Mouse (Mus musculus) embryonic facial prominence, embryonic 10.5 days (tissue): ENCODE measurements around the gene Gm45521. TPM values are rescaled to one million over a fixed set of nuclear protein-coding genes. Genes with fewer than 3 reads are reported as not detected.
"Not testable (repeated sequence)": the region's sequence is repeated elsewhere in the genome, so short reads cannot be mapped to it uniquely, and the experiment has no call there.

Experiments used
- DNase-seq: peaks from one replicate; pipeline ENCODE4 v3.0.0-alpha.2; 2017; ENCODE audit warnings: low spot score
- H3K27ac ChIP-seq: fragments of 300-500 bp; sonication (generic); replicated peaks from 2 replicates; pipeline ENCODE4 v1.5.1; 2016; ENCODE audit warnings: mild to moderate bottlenecking
- H3K27me3 ChIP-seq: fragments of 300-500 bp; sonication (generic); replicated peaks from 2 replicates; pipeline ENCODE4 v1.6.1; 2016; ENCODE audit warnings: low read depth, mild to moderate bottlenecking; ENCODE audit not compliant: poor library complexity, severe bottlenecking
- H3K36me3 ChIP-seq: fragments of 300-500 bp; sonication (generic); replicated peaks from 2 replicates; pipeline ENCODE4 v1.6.1; 2016; ENCODE audit warnings: mild to moderate bottlenecking, moderate library complexity
- H3K4me1 ChIP-seq: fragments of 300-500 bp; sonication (generic); 2 replicates; pipeline ENCODE4 v1.6.1; 2016
- H3K4me3 ChIP-seq: fragments of 300-500 bp; sonication (generic); 2 replicates; pipeline ENCODE4 v1.5.1; 2016; ENCODE audit warnings: mild to moderate bottlenecking, moderate library complexity
- H3K9me3 ChIP-seq: fragments of 300-500 bp; sonication (generic); 2 replicates; pipeline ENCODE4 v1.6.1; 2016; ENCODE audit warnings: mild to moderate bottlenecking
- WGBS: fragments of 180-500 bp; shearing (Covaris S2); methylation state at CpG from one replicate; pipeline ENCODE4 v1.1.7; 2016; 5-methylcytosine and 5-hydroxymethylcytosine counted together
- polyA plus RNA-seq: library from polyadenylated mRNA; unstranded; fragments of >200 nt; fragmentation: Nextera tagmentation; extraction: Ambion mirVana; gene quantifications from 2 replicates; pipeline ENCODE4 v1.2.1, GENCODE M21; 2016

Gene Gm45521
- polyA plus RNA-seq, 1 experiment from 2014 or later: not detected

DNA sequence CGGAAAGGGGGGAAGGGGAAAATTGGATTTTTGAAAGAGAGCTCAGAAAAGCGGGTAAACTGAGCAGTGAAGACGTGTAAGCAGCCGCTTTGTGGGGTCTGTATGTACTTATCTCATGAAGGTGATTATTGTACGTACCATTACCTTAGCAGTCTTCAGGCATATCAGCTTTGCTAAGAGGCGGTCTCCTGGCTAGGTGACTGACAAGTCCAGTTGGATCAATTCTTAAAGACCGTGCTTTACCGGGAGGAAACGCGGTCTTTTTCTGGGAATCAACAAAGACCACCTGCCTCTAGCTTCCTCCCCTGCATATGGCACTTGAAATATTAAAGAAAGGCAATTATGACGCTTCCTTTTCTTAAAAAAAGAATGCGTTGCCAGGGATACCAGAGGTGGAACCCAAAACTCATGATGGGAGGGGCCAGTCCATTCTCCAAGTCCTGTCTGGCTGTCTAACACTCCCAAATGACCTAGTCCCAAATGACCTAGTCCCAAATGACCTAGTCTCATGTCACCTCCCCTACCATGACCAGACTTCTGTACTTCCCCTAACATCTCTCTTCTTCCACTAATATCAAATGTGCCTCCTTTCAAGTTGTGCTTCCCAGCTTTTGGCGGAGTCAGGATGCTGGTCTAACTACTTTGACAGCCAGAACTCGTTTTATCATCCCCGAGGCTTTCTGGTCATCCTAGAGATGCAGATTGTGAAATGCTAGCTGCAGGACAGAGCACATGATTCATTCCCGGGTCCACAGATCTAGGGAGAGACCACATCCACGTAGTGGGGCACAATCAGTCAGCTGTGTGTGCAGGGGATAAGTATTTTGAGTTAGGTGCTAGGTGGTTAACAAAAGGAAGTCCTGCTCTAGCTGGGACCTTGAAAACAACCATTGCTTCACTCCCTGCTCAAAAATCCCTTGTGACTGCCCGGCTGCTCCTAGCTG lies 46.9 kb downstream of the Gm45521 start:
- Histone ChIP-seq H3K27ac (no peak overlapping the region), H3K4me3 (peak overlapping the region; percentile 71), H3K4me1 (peaks cover 31% of the 10 kb centered on the region), H3K27me3 (peaks cover 48% of the 10 kb centered on the region), H3K36me3 (no peaks in the 10 kb centered on the region), H3K9me3 (no peaks in the 10 kb centered on the region)
- no peak for DNase-seq
- 52% methylated on average over 18 of the region's 18 CpGs for WGBS

- H3K4me3 ChIP-seq, H3K27ac ChIP-seq, H3K36me3 ChIP-seq, H3K9me3 ChIP-seq, DNase-seq: not testable (repeated sequence)
- peaks cover 28% of the 10 kb centered on the region for H3K4me1 ChIP-seq
- WGBS: 62% methylated on average over 3 of the region's 3 CpGs
- peaks cover 27% of the 10 kb centered on the region for H3K27me3 ChIP-seq
Observed at GRCm38 (mm10) chr14:8006061-8006460, 49.0 kb downstream of the Gm45521 start.

- Histone ChIP-seq H3K4me1 (peaks cover 23% of the 10 kb centered on the region), H3K9me3 (no peaks in the 10 kb centered on the region), H3K27me3 (peaks cover 17% of the 10 kb centered on the region), H3K27ac (no peak overlapping the region), H3K4me3 (no peak overlapping the region), H3K36me3 (no peaks in the 10 kb centered on the region)
- no peak for DNase-seq
Observed at GRCm38 (mm10) chr14:8007084-8007483, 50.0 kb downstream of the Gm45521 start.

DNA sequence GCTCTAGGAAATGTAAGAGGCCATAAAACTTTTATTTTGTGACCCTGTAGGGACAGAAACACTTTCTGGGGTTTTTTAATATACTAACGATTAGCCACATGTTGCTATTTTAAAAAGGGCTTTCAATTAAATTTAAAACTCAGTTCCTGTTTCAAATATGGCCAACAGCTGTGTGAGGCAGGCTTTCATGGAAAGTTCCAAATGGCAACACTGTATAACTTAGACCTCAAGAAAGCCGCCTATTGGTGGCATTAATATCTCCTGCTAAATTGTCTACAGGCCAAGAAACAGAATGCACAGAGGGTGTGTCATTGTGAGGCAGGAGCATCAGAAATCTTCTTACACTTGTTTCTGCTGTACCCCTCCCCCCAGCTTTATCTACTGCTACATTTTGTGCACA lies 50.4 kb downstream of the Gm45521 start:
- H3K36me3 ChIP-seq: no peaks in the 10 kb centered on the region
- H3K27ac ChIP-seq: no peak overlapping the region
- no peak overlapping the region for H3K4me3 ChIP-seq
- DNase-seq: no peak
- H3K9me3 ChIP-seq: no peaks in the 10 kb centered on the region
- H3K4me1 ChIP-seq: peaks cover 27% of the 10 kb centered on the region
- 89% methylated on average over 2 of the region's 2 CpGs for WGBS
- H3K27me3 ChIP-seq: peaks cover 13% of the 10 kb centered on the region

DNA sequence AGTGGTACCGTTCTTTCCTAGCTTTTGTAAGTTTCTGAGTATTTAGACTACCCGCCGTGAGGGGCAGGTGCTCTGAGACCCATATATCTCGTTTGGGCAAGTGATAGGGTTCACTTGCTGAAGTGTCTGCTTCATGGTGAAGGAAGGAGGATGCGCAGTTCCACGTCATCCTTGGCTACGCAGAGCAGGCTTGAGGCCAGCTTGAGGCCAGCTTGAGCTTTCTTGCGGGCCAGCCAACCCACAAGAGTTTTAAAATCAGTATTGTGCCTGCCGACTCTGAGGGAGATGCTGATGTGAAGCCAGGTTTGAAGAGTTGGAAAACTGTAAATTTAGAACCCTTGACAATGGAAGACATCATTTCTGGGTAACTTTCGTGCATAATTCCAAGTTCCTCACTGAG lies 50.8 kb downstream of the Gm45521 start:
- Histone ChIP-seq H3K4me1 (peaks cover 30% of the 10 kb centered on the region), H3K9me3 (no peaks in the 10 kb centered on the region), H3K27ac (no peak overlapping the region), H3K27me3 (peaks cover 11% of the 10 kb centered on the region), H3K4me3 (no peak overlapping the region), H3K36me3 (no peaks in the 10 kb centered on the region)
- DNase-seq: no peak
- WGBS: 89% methylated on average over 10 of the region's 10 CpGs

Other genes starting within 250 kb of the Gm45521 start
- gene Gm26661, start 165.7 kb upstream of the Gm45521 start, polyA plus RNA-seq: not detected in 2 replicates
- 20.4 and 22.5 TPM in 2 replicates for gene Flnb, start 139.3 kb upstream of the Gm45521 start, polyA plus RNA-seq
- gene Dnase1l3, start 37.3 kb downstream of the Gm45521 start, polyA plus RNA-seq: 0.04 TPM in 1 of 2 replicates, not detected in the other
- gene Abhd6, start 45.6 kb downstream of the Gm45521 start, polyA plus RNA-seq: 16.9 and 17.6 TPM in 2 replicates
- 57.0 and 61.5 TPM in 2 replicates for gene Rpp14, start 123.1 kb downstream of the Gm45521 start, polyA plus RNA-seq
- gene Pxk, start 140.9 kb downstream of the Gm45521 start, polyA plus RNA-seq: 17.3 and 17.4 TPM in 2 replicates
- gene Pdhb, start 215.7 kb downstream of the Gm45521 start, polyA plus RNA-seq: 200 and 214 TPM in 2 replicates